Mouse (Mus musculus) T-cell, adult 2 months (primary cell): ENCODE measurements around the gene Dap3.
"Not testable (repeated sequence)": the region's sequence is repeated elsewhere in the genome, so short reads cannot be mapped to it uniquely, and the experiment has no call there.

Experiments
- DNase-seq: peaks from one replicate; pipeline ENCODE4 v3.0.0; 2022; ENCODE audit warnings: low spot score

The Dap3 gene

DNA sequence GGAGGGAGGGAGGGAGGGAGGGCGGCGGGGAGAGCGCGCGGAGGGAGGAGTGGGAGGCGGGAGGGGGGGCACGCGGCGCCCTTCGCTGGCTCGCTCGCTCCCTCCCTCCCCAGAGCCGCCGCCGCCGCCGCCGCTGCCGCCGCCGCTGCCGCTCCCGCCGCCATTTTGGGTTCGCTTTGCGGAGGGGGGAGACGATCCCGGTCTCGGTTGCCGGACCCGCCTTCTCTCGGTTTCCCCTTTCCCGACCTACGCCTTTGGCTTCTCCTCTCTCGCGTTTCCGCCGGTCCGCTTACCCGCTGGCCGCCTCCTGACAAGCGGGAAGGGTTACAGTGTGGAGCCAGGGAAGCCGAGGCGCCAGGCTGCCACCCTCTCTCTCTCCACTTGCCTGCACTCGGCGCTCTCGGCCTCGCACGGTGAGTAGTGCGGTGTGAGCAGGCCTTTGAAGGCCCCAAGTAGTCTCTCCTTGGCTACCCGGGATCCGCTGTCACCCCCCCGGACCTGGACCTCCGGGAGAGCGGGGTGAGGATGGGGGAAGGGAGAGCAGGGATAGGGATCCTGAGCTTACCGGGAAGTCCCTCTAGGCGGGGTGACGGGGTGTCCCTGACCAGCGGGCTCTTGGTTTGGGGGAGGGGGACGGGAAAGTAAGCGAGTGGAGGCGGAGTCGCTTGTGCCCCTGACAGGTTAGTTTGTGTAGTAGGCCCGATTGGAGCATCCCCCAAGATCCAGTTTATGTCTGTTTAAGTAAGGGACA, at the start of gene Dap3, which contains the start of gene Ash1l:
Gene Dap3, minus strand, starts transcription at position 606 of the 751 bp plus-strand sequence.
Gene Ash1l, plus strand, starts transcription at position 47 of the 751 bp plus-strand sequence.
- DNase-seq = peak; percentile 84

DNA sequence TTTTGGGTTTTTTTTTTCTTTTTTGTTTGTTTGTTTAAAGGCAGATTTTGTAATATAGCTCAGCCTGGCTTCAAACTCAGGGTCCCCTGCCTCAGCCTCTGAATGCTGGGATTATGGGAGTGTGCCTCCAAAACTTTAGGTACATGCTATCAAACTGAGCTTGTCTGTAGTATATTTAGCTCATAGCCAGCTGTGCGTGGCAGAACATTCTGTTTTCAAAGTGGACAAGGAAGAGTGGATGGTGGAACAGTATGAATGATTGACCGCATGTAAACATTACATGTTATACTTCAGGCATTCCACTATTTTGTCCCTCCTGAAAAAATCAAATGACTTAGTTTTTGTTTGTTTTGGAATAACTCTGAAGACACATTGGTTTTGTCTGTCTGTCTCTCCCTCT, 41.8 kb upstream of the Dap3 start:
- DNase-seq = no peak

DNA sequence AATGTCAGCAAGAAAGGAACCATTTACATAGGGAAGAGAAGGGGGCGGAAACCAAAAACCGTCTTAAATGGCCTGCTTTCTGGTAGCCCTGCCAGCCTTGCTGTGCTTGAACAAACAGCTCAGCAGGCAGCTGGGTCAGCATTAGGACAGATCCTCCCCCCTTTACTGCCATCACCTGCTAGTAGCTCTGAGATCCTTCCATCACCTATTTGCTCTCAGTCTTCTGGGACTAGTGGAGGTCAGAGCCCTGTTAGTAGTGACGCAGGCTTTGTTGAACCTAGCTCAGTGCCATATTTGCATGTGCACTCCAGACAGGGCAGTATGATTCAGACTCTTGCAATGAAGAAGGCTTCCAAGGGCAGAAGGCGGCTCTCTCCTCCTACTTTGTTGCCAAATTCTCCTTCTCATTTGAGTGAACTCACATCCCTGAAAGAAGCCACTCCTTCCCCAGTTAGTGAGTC, 33.0 kb upstream of the Dap3 start:
- no peak for DNase-seq

DNA sequence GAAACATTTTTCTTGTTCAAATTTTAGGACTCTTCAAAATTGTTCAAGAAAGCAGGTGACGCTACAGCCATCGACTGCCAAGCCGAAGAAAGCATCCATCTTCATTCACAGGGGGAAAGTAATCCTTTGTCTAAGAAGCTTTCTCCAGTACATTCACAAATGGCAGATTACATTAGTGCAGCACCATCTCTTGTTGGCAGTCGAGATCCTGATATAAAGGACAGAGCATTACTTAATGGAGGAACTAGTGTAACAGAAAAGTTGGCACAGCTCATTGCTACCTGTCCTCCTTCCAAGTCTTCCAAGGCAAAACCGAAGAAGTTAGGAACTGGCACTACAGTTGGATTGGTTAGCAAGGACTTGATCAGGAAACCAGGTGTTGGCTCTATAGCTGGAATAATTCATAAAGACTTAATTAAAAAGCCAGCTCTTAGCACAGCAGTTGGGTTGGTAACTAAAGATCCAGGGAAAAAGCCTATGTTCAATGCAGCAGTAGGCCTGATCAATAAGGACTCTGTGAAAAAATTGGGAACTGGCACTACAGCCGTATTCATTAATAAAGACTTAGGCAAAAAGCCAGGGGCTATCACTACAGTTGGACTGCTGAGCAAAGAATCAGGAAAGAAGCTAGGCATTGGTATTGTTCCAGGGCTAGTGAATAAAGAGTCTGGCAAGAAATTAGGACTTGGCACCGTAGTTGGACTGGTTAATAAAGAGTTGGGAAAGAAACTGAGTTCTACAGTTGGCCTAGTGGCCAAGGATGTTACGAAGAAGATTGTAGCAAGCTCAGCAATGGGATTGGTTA, 30.4 kb upstream of the Dap3 start:
- no peak for DNase-seq

DNA sequence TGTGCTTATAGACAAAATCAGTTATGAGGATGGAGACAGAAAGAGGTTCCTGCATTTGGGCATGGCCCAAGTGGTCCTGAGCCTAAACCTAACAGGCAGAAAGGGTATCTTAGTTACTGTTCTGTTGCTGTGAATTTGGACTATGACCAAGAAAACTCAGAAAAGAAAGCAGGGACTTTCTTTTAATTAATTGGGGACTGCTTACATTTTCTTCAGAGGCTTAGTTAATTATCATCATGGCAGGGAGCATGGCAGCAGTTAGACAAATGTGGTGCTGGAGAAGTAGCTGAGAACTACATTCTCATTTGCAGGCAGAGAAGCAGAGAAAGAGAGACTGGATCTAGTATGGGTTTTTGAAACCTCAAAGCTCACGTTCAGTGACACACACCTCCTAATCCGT, 24.0 kb upstream of the Dap3 start:
- DNase-seq = no peak

DNA sequence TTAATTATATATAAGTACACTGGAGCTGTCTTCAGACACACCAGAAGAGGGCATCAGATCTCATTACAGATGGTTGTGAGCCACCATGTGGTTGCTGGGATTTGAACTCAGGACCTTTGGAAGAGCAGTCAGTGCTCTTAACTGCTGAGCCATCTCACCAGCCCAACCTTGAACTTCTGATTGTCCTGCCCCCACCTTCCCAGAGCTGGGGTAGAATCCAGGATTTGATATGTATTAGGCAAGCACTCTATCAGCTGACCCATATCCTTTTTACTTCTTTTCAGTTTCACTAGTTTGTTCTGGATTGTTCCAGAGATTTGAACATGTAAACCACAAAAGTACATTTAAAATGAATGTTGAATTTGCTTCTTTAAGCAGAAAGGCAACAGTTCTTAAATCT, 12.2 kb upstream of the Dap3 start:
- not testable (repeated sequence) for DNase-seq

DNA sequence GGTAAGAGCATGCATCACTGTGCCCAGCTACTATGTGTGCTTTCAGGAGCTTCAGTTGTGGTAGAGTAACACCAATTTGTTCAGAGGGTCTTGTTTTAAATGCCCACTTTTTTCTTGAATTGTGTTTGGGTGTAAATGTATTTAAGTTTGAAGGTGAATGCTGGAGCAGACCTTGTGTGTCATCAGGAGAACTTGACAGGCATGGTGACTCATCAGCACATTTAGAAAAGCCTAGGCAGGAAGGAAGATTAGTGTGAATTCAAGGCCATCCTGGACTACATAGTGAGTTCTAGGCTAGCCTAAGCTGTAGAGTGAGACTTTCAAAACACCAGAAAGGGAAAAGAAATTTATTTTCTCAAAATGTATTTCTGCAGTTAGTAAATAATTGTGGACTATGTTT, 2.8 kb upstream of the Dap3 start:
- no peak for DNase-seq

DNA sequence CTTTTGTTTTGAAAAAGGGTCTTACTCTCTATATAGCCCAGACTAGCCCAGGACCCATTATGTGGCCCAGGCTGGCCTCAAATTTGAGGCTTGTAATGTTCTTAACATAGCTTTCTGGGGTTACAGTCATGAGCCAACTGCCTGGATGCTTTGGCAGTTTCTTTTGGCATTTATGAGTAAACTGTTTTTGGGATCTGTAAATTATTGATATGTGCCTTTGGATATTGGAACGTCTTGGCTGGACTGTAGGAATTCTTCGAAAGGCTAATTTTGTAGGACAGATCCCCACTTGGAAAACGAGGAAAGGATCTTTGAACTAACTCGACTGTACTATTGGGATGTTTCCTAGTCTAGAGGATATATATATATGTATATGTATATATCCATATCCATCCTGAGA, 2.3 kb upstream of the Dap3 start:
- no peak for DNase-seq

DNA sequence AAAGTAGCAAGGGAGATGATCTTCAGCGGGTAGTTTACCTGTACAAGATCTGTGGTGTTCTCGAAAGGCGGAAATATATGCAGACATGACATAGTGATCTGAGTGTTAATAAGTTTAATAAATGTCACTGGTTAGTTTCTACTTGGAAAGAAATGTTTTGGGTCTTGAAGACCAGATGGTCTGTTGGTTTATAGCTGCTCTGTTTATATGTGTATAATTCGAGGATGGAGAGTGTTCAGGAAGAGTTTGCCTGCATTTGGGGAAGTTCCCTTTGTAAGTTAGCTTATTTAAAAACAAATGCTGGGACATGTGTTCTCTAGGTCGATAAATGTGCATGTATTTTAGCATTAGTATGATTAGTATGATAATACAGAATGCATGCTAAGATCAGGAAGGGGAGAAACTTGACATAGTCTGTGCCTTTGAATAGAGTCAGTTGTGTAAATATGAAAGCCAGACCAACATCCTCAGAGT, 383 bp upstream of the Dap3 start:
- DNase-seq = no peak

DNA sequence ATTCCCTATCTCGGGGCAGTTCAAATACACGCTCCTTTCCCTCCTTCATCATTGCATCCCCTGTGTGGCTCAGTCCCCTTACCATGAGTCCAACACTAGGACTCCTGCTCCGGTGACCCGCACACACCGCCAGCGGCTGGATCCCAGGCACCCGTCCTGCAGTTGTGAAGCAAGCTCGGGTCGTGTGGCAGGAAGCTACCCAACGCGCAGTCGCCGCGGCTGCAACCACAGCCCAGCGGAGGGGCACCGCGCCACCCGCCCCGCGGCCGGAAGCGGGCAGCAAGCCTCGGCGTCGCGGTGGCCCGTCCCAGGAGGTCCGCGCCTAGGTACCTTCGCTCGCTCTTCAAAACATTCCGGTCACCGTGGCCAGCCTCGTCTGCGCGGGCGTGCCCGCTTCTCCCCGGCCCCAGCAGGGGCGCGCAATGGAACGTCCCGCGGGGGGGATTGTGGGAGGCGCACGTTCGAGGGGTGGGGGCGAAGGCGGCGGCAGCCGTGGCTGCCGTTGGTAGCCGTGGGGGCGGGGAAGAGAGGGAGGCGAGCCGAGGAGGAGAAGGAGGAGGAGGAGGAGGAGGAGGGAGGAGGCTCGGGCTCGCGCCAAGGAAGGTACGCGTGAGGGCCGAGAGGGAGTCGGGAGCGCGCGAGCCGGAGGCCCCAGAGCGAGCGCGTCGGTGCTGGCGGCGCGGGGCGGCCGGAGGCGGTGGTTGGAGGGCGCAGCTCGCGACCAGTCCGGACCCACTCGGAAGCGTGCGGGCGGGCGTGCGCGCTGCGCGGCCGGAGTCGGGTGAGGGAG, 1.0 kb downstream of the Dap3 start:
- DNase-seq = peak; percentile 83

DNA sequence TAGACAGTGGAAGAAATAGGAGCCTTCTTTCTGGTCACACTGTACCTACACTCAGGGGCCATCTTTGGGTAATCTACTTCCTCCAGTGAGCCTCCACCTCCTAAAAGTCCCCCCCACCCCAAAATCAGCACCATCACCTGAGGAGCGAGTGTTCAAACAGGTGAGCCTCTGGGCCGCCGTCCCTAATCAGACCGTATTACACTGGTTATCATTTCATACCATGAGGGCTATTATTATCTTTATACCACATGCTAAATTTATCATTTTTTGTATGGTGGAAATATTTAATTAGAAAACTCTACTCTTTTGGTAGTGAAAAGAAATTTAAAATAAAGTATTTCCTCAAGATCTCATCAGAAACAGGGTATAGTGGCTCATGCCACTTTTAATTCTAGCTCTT, 6.9 kb downstream of the Dap3 start:
- DNase-seq = no peak

DNA sequence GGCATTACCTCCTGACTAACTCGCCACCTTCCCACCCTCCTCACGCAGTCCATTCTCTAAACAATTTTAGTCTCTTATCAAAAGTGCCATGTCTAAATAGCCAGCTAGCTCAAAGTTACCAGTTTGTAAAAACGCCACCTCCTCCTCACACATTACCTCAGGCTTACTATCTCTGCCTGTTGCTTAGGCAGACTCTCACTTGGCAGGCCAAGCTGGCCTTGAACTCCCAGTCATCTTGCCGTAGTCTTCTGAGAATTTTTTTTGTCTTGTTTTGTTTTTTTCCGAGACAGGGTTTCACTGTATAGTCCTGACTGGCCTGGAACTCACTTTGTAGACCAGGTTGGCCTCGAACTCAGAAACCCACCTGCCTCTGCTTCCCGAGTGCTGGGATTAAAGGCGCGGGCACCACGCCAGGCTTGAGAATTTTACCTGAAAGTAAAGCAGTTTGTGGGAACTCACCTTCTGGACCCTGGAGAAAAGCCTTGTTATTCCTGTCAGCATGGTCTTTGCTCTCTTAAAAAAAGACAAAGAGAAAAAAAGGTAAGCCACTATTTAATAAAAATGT, 8.6 kb downstream of the Dap3 start:
- no peak for DNase-seq

DNA sequence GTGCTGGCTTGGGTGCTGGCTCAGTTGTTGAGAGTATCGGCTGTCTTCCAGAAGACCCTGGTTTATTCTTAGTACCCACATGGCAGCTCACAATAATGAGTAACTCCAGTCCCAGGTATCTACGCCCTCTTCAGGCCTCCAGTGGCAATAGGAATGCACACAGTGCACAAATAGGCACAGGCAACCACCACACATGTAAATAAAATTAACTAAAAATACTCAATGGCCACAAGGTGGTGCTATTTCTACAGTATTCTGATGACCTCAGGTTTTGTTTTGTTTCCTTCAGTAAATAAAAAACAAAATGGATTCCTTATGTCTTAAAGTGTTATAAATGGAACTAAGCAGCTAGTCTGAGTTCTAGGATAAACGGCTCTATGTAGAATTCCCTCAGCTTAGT, 11.2 kb downstream of the Dap3 start:
- peak; percentile 54 for DNase-seq

DNA sequence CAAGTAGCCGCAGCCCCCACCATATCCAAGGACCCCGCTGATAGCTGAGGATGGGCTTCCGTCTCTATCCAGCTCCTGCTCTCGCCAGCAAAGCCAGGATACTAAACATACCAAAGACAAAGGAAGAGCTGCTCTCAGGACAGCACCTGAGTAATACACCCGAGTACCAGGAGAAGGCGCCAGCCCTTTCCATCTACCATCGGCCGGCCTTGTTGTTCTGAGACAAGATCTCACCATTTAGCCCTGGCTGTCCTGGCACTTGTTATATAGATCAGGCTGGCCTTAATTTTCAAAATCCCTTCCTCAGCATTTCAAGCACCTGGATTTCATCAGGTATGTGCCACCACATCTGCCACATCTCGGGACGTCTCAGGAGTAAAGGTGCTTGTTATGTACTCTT, 11.9 kb downstream of the Dap3 start:
- DNase-seq = no peak

DNA sequence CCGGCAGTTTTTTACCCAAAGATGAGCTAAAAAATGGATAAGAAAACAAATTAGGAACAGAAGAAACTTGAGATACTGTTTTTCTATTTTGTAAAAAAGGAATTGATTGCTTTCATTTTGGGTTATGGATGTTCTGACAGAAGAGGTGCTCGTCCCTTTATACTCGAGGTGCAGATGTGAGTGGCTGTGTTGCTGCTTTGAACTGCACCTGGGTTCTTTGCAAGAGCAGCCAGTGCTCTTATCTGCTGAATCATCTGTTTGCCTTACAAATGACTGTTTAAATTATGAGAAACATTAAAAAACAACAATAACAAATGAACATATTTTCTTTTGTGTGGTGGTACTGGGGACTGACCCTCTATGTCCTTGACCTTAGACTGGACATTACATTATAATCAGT, 21.5 kb downstream of the Dap3 start:
- DNase-seq = no peak

DNA sequence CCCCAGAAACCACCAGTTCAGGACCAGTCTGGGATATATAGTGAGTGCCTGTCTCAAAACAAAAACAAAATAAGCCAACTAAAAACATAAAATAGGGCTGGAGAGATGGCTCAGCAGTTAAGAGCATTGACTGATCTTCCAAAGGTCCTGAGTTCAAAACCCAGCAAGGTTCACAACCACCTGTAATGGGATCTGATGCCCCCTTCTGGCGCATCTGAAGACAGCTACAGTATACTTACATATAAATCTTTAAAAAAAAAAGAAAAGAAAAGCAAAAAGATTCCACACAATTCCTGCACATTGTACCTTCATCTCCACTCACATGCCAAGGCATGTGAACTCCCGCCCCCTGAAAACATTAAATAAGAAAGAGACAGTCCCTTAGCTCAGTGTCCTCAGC, 25.3 kb downstream of the Dap3 start:
- DNase-seq = no peak

DNA sequence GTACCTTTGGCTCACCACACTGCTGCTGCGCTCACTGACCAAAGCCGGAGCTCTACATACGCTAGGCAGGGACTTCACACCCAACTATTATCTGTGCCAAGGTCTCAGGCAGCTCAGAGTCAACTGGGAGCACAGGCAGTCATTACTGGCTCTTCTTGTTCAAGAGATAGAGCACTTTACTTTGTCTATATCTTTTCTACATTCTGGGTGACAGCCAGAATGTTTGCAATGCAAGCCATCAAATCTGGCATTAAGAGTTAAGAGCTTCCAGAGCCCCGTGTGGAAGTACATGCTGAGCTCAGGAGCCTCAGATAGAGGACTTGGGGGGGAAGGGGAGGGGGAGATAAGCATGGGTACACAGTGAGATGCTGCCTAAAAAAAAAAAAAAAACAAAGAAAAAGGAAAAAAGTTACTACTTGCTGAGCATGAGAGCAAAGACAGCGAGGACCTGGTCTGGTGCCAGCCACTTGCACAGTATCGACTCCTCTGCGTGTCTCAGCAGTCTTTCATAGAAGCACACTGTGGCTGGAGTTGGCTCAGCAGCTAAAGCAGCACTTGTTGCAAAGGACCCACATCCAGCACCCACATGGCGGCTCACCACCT, 26.9 kb downstream of the Dap3 start:
- no peak for DNase-seq

DNA sequence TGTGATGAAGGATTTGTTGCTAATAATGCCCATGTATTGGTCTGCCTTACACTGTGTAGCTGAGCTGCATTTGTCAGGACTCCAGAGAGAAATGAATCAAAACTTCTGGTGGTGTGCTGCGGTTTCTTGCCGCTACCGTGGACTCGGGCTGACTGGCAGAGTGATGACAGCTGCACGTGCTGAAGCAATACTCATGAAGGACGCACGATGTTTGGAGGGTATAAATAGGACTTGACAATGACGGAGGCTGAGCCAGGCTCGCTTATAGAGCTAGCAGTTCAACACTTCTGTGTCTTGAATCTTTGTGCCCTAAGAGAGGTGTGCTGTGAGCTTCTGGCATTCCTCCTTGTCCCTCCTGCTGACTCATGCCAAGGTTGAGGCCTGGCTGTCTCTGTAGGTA, 29.6 kb downstream of the Dap3 start:
- DNase-seq = no peak

DNA sequence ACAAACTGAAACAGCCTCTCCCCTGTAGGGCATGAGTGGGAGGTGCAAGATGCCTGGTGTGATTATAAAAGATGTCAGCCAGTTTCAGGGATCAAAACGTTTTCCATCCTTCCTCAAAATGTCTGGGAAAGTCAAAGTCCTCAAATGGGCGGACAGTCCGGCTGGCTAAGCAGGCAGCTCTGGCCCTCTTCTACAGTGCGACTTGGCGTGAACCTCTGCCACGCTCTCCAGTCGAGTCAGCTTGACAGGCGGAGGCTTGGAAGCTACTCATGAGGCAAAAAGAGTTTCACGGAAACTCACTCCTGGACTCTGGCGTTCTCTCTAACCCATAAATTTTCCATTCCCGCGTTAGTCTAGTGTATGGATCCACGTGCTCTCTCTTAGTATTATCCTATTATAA, 32.0 kb downstream of the Dap3 start:
- DNase-seq = no peak

DNA sequence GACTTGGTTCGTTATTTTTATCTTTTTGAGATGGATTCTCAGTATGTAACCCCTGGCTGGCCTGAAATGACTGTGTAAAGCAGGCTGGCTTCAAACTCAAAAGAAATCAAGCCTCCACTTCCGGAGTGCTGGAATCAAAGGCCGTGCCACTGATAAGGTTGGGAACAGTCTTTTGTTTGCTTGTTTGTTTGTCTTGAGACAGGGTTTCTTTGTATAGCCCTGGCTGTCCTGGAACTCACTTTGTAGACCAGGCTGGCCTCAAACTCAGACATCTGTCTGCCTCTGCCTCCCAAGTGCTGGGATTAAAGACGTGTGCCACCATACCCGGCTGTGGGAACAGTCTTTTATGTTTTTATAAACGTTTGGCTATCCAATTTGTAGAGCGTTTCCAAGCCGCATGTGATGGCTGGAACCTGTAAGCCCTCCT, 36.6 kb downstream of the Dap3 start:
- peak; percentile 15 for DNase-seq

DNA sequence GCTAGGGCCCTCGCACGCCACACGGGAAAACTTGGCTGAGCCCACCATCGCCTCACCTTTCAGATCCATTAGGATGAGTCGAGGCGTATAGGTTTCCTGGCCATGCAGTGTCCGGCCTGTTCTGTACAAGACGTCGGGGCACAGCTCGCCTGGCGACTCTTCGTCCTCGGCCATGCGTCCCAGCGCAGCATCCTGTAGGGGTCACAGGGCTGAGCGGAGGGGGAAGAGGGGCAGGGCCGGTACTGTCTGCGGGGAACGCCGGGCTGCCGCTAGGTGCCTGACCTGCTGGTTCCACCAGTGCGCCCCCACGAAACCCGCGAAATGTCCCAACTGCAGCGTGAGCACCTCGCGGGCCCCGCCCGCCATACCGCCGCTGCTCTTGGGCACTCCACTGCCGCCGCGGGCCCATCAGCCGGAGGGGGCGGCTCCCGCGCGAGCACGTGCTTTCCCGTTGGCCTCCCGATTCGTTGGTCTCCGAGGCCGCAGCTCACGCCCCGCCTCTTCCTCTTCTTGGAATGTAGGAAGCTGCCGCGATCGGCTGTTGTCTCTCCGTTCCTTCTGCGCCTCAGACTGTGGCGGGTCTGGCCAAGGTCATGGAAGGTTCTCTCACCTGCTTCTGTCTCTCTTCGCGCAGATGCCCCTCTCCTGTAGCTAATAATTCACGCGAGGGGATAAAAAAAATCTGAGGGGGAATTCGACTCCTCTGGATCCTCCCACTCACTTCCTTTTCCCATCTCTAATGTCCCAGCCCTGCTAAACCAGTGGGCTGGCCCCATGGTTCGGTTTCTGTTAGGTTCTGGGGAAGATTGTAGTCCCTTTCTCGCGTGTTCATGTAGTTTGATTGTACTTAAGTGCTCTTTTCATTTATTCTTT, 37.2 kb downstream of the Dap3 start, which contains the start of gene Msto1:
Gene Msto1, minus strand, starts transcription at position 489 of the 873 bp plus-strand sequence.
- DNase-seq = peak; percentile 94
